Mouse (Mus musculus): ENCODE data around the gene Rbm24.

GRCm38 (mm10) chr13:46426651-46427269 lies 8.5 kb downstream of the Rbm24 start:
- TF ChIP-seq POLR2A (IDR thresholded peaks at IDR 0.05; ENCODE audit: insufficient read depth, low read depth, low read length), result no peak
- no peak for TF ChIP-seq CTCF (IDR thresholded peaks at IDR 0.05; ENCODE audit: insufficient read depth, low read depth, low read length)

Data from olfactory bulb, adult 2 months (tissue).